Mouse (Mus musculus): ENCODE data around the gene Ghdc. TPM values are rescaled to one million over a fixed set of nuclear protein-coding genes. Genes with fewer than 3 reads are reported as not detected.

Gene Ghdc
- polyA plus RNA-seq, 1 experiment from 2014 or later: 11.6 TPM

DNA sequence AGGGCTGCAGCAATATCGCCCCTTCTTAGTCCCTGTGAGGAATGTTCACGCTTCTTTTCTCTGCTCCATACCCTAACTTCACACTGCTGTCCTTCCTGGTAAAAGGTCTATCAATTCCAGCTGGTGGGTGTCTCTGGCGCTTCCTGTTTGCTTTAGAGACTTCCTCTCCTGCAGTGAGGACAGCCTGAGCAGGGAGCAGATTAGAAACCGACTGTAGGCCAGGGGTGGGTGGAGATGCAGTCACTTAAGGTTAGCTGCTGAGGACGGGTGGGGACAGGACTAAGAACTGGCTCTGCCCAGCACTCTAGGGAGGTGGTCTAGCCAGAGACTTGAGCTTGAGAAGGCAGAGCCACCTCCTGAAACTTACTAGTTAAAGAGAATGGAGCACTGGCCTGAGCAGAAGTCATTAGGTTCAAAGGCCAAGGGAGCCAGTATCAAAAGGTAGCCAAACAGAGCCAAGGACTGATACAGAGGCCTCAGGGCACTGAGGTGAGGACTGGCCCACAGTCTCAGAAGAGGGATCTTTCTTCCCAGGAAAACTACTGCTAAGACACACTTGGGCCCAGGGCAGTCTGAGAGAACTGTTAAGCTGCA is 45.7 kb downstream of the Ghdc start:
- Histone ChIP-seq H3K27ac (peak overlapping the region; percentile 88), H3K36me3 (ENCODE audit: inconsistent target) (peaks cover 13% of the 10 kb centered on the region; the same call in 1 of the 2 replicates), H3K79me2 (ENCODE audit: inconsistent target) (peaks cover 100% of the 10 kb centered on the region), H3K4me3 (ENCODE audit: inconsistent target) (no peak overlapping the region)
- WGBS (ENCODE audit: missing documents): 28% methylated on average over 5 of the region's 5 CpGs

DNA sequence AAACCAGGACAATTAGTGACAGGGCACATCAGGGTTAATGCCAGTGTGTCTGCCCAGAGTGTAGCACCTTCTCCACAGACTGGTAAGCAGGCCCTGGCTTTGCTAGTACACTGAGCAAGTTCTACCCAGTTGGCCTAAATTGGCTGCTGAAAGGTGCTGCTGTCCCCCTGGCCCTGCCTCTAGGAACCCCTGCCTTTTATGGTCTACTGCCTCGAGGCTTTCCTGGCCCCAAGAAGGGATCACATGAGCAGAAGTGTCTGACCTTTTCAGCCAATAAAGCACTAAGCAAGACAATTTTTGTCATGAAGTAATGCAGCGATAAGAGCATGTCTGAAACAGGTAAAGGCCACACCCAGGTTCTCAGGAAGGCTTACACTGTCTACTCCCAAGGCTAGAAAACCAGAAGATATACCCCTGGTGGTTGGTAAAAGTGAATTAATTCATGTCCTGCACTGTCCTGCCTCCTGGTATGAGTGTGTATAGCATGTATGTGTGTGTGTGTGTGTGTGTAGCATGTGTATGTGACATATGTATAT is 48.2 kb downstream of the Ghdc start:
- 47% methylated on average over 2 of the region's 2 CpGs for WGBS (ENCODE audit: missing documents)
- Histone ChIP-seq H3K36me3 (ENCODE audit: inconsistent target) (peaks cover 9% of the 10 kb centered on the region), H3K4me3 (ENCODE audit: inconsistent target) (no peak overlapping the region)

DNA sequence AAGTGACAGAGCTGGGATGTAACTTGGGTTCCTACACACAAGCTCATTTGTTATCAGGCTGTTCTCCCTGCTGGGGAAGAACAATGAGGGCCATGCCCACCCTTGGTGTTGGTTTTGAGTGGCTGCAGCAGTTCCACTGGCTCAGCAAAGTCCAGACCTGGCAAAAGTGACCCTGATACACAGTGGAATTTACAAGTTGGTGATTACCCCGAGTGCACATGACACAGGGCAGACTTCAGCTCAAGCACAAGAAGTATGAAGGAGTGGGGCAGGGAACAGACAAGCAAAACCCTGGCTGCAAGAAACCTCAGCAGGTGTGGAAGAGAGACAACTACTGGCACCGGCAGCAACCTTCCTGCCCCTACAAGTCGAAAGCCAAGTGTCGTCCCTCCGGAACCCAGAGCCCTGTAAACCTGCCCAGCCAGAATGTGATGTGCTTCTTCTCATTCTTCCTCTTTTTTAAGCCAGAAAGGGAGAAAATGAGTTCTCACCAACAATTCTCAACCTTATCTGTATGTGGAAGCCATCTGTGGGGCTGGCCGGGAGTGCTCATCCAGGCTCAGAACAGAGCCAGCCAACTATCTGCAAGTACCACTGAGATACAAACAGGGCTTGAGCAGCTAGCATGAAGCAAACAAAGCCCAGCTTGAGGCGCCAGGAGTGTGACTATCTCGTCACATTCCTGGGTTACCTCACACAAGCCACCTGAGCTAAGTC is 48.8 kb downstream of the Ghdc start:
- Histone ChIP-seq H3K4me3 (ENCODE audit: inconsistent target) (no peak overlapping the region), H3K36me3 (ENCODE audit: inconsistent target) (peaks cover 15% of the 10 kb centered on the region), H3K79me2 (ENCODE audit: inconsistent target) (peaks cover 96% of the 10 kb centered on the region), H3K27ac (peak overlapping the region; percentile 94)
- 27% methylated on average over 8 of the region's 8 CpGs for WGBS (ENCODE audit: missing documents)

More for the DNA sequence above, 48.2 kb downstream of the Ghdc start:
- Histone ChIP-seq H3K27ac (peak overlapping the region; percentile 94), H3K79me2 (ENCODE audit: inconsistent target) (peaks cover 96% of the 10 kb centered on the region)

GRCm38 (mm10) chr11:100721254-100721653 is 49.5 kb downstream of the Ghdc start:
- H3K36me3 ChIP-seq (ENCODE audit: inconsistent target): peaks cover 22% of the 10 kb centered on the region
- WGBS (ENCODE audit: missing documents): 2% methylated on average over 4 of the region's 4 CpGs
- peaks cover 96% of the 10 kb centered on the region for H3K79me2 ChIP-seq (ENCODE audit: inconsistent target)
- H3K27ac ChIP-seq: peak overlapping the region; percentile 94
- H3K4me3 ChIP-seq (ENCODE audit: inconsistent target): no peak overlapping the region

- Histone ChIP-seq H3K4me3 (ENCODE audit: inconsistent target) (no peak overlapping the region), H3K27ac (peak overlapping the region; percentile 94), H3K36me3 (ENCODE audit: inconsistent target) (peaks cover 30% of the 10 kb centered on the region), H3K79me2 (ENCODE audit: inconsistent target) (peaks cover 96% of the 10 kb centered on the region)
- 16% methylated on average over 5 of the region's 5 CpGs for WGBS (ENCODE audit: missing documents)
Observed at GRCm38 (mm10) chr11:100720345-100720744, 50.4 kb downstream of the Ghdc start.

- Histone ChIP-seq H3K36me3 (ENCODE audit: inconsistent target) (peaks cover 33% of the 10 kb centered on the region), H3K79me2 (ENCODE audit: inconsistent target) (peaks cover 93% of the 10 kb centered on the region), H3K4me3 (ENCODE audit: inconsistent target) (no peak overlapping the region), H3K27ac (peak overlapping the region; percentile 94)
- WGBS (ENCODE audit: missing documents): 86% methylated on average over 11 of the region's 11 CpGs
Observed at GRCm38 (mm10) chr11:100719893-100720292, 50.9 kb downstream of the Ghdc start.

GRCm38 (mm10) chr11:100719312-100719711 is 51.4 kb downstream of the Ghdc start:
- Histone ChIP-seq H3K36me3 (ENCODE audit: inconsistent target) (peaks cover 33% of the 10 kb centered on the region), H3K79me2 (ENCODE audit: inconsistent target) (peaks cover 87% of the 10 kb centered on the region), H3K27ac (peak overlapping the region; percentile 94), H3K4me3 (ENCODE audit: inconsistent target) (no peak overlapping the region)
- WGBS (ENCODE audit: missing documents): 7% methylated on average over 3 of the region's 3 CpGs

DNA sequence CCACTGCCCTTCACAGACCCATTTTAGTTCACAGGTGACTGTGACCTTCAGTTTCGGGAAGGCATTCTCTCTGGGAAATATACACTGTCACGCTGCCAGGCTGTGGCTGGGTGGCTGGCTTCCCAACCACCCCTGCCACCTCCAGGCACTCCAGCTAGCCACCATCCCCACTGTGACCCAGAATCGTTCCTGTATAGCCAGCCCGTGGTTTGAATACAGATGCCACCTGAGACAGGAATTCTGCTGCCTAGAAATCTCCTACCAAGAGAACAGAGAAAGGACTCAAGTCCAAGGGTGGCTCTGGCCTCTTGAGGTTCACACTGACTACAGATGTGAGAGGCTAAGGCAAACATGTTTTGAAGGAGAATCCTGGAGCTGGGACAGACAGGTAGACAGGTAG is 51.9 kb downstream of the Ghdc start:
- 85% methylated on average over 4 of the region's 4 CpGs for WGBS (ENCODE audit: missing documents)
- Histone ChIP-seq H3K4me3 (ENCODE audit: inconsistent target) (no peak overlapping the region), H3K79me2 (ENCODE audit: inconsistent target) (peaks cover 82% of the 10 kb centered on the region), H3K36me3 (ENCODE audit: inconsistent target) (peaks cover 33% of the 10 kb centered on the region), H3K27ac (peak overlapping the region; percentile 94)

DNA sequence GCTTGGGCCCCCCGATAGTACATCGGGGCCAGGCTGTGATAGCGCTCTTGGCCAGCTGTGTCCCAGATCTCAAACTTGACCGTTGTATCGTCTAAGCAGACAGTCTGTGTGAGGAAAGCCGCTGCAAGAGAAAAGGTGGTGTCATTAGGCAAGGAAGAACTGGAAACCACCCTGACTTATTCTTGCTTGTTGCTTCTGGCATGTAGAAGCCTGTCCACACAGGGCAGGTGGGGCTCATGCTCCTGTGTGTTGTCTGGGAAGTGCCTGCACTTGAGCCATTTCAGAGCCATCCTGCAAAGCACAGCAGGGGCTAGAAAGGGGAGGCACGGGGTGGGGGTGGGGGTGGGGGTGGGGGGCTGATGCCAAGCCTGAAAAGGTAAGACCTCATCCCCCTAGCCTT is 52.3 kb downstream of the Ghdc start:
- Histone ChIP-seq H3K27ac (peak overlapping the region; percentile 94), H3K36me3 (ENCODE audit: inconsistent target) (peaks cover 33% of the 10 kb centered on the region), H3K79me2 (ENCODE audit: inconsistent target) (peaks cover 78% of the 10 kb centered on the region), H3K4me3 (ENCODE audit: inconsistent target) (no peak overlapping the region)
- 88% methylated on average over 7 of the region's 7 CpGs for WGBS (ENCODE audit: missing documents)

GRCm38 (mm10) chr11:100716649-100717048 is 54.1 kb downstream of the Ghdc start:
- Histone ChIP-seq H3K79me2 (ENCODE audit: inconsistent target) (peaks cover 62% of the 10 kb centered on the region), H3K36me3 (ENCODE audit: inconsistent target) (peaks cover 33% of the 10 kb centered on the region), H3K27ac (no peak overlapping the region), H3K4me3 (ENCODE audit: inconsistent target) (no peak overlapping the region)
- 100% methylated on average over 3 of the region's 3 CpGs for WGBS (ENCODE audit: missing documents)

Other genes starting within 250 kb of the Ghdc start
- gene Acly, start 243.0 kb downstream of the Ghdc start, polyA plus RNA-seq (2018): 70.4 to 111 TPM (median 89.5 TPM) in 3 replicates
- gene Ttc25, start 225.3 kb downstream of the Ghdc start, polyA plus RNA-seq (2018): 0.11 to 0.12 TPM in 2 of 3 replicates, not detected in the other
- 26.5 to 58.0 TPM (median 47.3 TPM) in 3 replicates for gene Cnp, start 196.1 kb downstream of the Ghdc start, polyA plus RNA-seq (2018)
- gene Nkiras2, start 151.7 kb downstream of the Ghdc start, polyA plus RNA-seq (2018): 44.7 to 60.7 TPM (median 47.9 TPM) in 3 replicates
- gene Dnajc7, start 150.8 kb downstream of the Ghdc start, polyA plus RNA-seq (2018): 134 to 172 TPM (median 137 TPM) in 3 replicates
- 0.14 to 1.2 TPM (median 0.57 TPM) in 3 replicates for gene Zfp385c, start 78.5 kb downstream of the Ghdc start, polyA plus RNA-seq (2018)
- 42.8 to 129 TPM (median 87.0 TPM) in 3 replicates for gene Dhx58, start 66.7 kb downstream of the Ghdc start, polyA plus RNA-seq (2018)
- gene Kat2a, start 58.5 kb downstream of the Ghdc start, polyA plus RNA-seq (2018): 22.4 to 41.0 TPM (median 23.3 TPM) in 3 replicates
- gene Hspb9, start 57.1 kb downstream of the Ghdc start, polyA plus RNA-seq (2018): not detected in 3 replicates
- 348 to 578 TPM (median 378 TPM) in 3 replicates for gene Rab5c, start 32.7 kb downstream of the Ghdc start, polyA plus RNA-seq (2018)
- gene Kcnh4, start 11.0 kb downstream of the Ghdc start, polyA plus RNA-seq (2018): not detected in 3 replicates
- not detected in 3 replicates for gene Hcrt, start 8.0 kb downstream of the Ghdc start, polyA plus RNA-seq (2018)
- gene Stat5b, start 79.8 kb upstream of the Ghdc start, polyA plus RNA-seq (2018): 16.7 to 27.2 TPM (median 18.9 TPM) in 3 replicates
- 10.0 to 16.3 TPM (median 11.7 TPM) in 3 replicates for gene Stat5a, start 88.4 kb upstream of the Ghdc start, polyA plus RNA-seq (2018)
- 44.1 to 73.6 TPM (median 66.6 TPM) in 3 replicates for gene Stat3, start 168.6 kb upstream of the Ghdc start, polyA plus RNA-seq (2018)
- gene Cavin1, start 199.9 kb upstream of the Ghdc start, polyA plus RNA-seq (2018): 0.35 to 1.1 TPM (median 0.93 TPM) in 3 replicates
- 190 to 331 TPM (median 319 TPM) in 3 replicates for gene Atp6v0a1, start 238.5 kb upstream of the Ghdc start, polyA plus RNA-seq (2018)